Mouse (Mus musculus) skeletal muscle tissue, adult 2 months (tissue): Measurements from ENCODE around the gene Pou3f1.

Experiments
- DNase-seq: peaks from one replicate; pipeline ENCODE4 v3.0.0-alpha.2; 2012; ENCODE audit warnings: low read depth, low spot score

The Pou3f1 gene

DNA sequence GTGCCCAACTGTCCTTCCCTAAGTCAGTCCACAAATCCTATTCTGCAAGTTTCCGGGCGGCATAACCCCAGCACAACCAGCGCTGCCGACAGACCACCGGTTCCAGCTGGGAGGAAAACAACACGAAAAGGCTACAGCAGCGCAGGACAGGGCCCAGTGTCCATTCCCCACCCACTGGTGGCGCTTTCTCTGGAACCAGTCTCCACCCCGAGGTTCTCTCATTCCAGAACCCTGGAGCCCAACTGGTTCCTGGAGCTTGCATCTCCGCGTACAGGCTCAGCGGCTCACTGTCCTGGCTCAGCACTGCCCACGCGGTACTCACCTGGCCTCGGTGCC is at the start of gene Pou3f1:
Pou3f1 (plus strand) TSS at position 290 of the 336 bp plus-strand sequence.
- DNase-seq, result no peak

DNA sequence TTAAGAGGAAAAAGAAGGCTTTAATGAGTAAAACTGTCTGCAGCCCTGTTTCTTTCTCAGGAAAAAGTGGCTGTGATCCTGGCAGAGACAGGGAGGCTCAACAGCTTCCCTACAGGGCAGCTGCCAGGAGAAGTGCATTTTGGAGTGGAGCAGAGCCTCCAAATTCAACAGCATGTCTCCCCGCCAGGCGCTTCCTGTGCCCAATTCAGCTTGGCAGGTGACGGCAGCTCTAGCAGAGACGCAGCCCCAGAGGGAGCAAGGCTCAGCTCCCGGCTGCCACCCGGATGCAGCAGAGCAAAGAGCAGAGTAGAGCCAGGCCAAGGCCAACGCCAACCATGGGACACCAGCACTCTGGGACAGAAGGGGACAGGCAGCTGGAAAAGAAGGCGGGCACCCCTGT is 49.4 kb upstream of the Pou3f1 start:
- DNase-seq, result peak; percentile 7

DNA sequence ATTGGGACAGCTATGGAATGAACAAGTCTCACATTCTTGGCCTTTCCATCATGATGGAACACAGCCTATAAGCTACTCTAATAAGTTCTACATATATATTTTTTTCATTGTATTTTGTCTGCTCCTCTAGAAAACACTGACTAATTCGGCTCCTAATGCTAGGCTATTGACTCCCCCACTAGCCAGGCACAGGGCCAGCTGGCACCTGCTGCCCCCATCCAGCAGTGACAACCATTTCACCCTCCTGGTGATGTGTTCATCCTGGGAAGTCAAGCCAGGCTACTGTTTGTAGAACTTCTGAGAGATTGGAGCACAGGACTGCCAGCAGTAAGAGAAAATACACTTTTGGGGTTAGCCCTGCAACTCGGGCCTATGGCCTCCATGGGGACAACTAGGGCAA is 46.5 kb upstream of the Pou3f1 start:
- DNase-seq, result no peak

DNA sequence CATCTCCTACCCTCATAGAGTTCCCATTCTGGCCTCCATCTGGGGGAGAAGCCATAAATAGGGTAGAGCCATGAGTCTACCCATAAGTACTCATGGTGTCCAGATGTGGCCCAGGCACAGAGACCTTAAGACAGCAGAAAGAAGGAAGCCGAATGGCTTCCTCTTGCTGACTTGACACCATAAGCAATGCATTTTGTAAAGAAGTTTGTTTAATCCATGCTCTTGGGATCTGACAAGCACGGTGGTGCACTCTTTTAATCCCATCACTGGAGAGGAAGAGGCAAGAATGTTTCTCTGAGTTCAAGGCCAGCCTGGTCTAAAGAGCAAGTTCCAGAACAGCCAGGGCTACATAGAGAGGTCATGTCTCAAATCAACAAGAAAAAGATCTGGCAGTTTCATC is 45.9 kb upstream of the Pou3f1 start, which contains the start of gene 3100002H09Rik:
3100002H09Rik (minus strand) TSS at position 101 of the 400 bp plus-strand sequence.
- DNase-seq, result no peak

DNA sequence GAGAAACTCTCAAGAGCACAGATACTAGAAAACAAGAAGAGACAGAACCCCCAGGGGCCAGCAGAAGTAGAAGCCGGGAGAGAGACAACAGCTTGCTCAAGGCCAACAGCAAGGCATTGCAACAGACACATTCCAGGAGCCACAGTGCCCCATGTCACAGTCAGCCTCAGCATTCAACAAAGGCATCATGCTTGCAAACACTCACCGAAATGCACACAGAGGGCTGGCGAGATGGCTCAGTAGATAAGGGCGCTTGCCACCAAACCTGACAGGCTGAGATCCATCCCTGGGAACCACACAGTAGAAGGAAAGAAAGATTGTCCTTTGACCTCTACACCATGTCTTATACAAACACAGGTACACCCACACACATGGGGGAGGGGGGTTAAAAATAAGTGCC is 44.8 kb upstream of the Pou3f1 start:
- DNase-seq, result no peak

DNA sequence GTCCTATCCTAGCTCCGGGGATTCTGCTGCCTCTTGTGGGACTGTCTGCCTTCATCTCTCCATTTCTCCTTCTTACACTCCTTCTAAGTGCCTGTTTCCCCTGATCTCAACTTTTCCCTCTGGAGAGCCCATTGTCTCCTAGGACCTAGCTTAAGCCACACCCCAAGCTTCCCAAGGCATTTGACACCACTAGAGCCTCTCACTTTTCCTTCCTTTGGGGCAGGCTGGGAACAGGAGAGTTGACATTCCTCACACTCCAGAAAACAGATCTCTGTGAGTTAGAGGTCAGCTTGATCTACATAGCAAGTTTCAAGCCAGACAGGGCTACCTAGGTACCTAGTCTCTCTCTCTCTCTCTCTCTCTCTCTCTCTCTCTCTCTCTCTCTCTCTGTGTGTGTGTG is 42.4 kb upstream of the Pou3f1 start:
- no peak for DNase-seq

DNA sequence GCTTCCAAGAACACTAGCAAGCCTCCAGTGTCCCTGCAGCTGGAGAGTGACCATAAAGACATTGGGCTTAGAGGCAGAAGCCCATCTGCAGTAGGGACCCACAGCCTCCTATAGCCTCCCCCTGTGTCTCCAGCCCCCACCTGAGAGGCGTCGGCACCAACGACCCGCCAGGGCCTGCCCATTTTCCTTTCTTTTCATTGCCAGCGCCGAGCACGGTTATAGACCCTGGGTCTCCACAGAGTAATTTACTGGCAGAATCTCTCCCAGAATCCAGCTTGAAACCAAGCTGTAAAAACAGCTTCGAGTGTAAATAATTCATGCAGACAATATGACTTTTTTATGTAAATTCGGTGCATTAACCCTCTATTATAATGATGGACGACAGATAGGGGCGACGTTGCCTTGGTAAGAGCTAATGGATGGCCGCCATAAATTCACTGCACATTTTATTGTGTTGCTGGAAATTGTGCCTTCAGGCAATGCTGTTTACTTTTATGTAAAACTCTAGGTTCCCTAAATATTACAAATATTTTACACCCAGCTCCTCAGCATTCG is 41.1 kb upstream of the Pou3f1 start:
- no peak for DNase-seq

DNA sequence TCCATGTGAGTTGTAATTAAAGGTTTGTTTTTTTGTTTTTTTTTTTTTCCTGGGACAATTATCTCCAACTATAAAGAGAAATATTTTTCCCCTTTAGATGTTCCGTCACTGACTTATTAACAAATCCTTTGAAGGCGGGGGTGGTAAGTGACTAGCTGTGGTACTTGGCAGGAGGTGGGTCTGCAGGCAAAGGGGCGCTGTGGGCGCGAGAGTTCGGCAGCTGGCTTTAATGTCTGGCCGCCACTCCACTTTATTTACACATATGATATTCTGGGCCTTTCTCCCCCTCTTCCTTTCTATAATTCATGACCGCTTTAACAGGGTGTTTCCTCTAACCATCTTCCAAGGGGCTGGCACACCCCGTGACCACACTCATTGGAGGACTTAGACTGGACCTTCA is 40.6 kb upstream of the Pou3f1 start:
- DNase-seq, result no peak

DNA sequence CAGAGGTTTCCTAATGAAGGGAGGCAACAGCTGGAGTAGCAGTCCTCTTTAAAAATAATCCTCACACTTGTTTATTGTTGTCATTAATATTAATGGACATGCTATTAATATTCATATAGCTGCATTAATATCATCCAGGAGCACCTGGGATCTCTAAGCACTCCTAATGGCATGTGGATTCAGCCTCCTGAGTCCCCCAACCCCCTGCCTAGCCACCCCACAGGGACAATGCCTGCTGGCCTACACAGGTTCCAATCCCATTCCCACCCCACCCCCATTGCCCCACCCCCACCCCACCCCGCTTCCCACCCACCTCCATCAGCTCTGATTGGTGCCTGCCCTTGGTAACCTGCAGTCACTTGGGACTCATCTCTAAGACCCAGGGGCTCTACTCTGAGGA is 40.0 kb upstream of the Pou3f1 start:
- DNase-seq, result no peak

DNA sequence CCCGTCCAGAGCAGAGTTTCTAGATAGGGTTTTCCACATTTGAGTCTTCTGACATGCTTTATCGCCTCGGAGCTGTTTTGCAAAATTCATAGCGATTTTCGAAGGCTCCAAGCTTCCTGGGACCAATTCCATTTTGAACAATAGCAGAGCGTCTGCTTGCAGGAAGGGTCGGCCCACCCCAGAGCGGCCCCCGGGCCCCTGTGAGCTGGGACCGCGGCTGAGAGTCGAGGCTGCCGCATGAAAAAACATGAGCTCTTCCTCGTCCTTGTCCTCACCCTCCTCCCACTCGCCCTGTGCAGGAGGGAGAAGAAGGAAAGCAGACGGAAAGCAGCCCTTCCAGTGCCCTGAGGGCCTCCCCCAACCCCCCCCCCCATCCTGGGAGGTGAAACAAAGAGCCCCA is 38.0 kb upstream of the Pou3f1 start:
- DNase-seq, result no peak

DNA sequence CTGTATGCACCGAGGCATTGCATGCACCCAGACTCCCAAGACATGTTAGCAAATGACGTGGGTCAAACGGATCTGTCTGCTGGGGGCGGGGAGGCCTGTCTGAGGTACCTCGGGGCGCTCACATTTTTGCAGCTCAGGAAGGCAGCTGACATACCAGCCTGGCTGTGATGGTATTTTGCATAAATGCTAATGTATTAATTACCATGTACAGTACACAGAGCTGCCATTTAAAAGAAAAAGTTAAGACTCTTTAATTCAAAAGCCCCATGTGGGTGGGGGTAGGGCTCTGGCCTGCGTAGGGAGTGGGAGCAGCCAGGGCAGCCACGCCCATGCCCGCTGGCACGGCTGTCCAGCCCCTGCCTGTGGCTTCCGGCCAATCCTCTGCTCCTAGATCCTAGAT is 35.2 kb upstream of the Pou3f1 start:
- DNase-seq, result no peak

DNA sequence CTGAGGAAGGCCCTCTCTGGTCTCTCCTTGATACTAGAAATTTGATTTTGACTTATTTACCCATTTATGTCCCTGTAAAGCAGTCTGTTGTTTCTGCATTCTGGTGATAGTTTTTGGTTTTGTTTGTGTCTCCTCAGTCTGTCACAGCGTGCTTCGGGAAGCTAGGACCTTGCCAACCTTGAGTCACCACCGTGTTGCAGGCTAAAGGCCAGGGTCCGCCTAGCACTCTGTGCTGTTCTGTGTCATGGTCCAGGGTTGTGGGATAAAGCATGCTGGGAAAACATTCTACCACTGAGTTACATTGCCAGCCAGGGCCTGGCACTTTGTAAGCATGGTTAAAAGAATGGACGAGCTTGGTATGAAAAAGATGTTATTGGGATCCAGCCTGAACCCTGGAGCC is 34.0 kb upstream of the Pou3f1 start:
- DNase-seq, result no peak

DNA sequence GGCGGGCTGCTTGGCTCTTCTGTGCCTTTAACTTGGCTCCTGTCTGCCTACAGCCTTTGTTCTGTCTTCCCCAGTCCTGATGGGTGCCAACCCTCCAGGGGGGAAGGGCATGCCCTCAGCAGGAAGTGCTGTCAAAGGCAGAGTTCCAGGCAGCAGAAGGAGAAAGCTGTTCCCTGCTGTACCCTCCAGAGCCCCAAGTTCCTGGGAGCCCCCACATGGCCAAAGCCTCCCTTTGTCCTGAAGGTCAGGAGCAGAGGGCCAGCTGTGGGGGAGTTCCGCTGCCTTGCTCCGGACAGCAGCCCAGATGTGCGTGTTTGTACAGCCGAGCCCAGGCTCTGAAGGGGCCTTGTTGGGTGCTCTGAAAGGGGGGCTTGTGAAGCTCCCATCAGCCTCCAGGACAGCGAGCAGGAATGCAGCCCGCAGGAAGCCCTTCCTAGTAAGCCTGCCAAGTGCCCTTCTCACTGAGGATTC is 32.5 kb upstream of the Pou3f1 start:
- no peak for DNase-seq

DNA sequence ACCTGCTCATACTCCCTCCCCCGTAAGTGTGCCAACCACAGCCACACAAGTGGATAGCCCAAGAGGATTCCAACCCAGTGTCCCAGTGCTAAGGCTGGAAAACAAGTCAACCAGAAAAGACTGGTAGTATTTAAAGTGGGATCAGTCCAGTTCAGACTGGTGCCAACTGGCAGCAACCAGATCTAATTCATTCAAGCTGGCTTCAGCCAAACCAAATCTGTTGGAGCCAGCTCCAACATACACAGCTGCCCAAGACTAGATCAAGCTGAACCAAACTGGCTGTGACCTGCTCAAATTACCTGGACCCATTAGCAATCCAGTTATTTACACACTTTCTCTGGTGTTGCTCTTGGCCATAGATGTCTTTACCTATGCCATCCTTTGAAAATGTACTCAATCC is 29.8 kb upstream of the Pou3f1 start:
- DNase-seq, result no peak

DNA sequence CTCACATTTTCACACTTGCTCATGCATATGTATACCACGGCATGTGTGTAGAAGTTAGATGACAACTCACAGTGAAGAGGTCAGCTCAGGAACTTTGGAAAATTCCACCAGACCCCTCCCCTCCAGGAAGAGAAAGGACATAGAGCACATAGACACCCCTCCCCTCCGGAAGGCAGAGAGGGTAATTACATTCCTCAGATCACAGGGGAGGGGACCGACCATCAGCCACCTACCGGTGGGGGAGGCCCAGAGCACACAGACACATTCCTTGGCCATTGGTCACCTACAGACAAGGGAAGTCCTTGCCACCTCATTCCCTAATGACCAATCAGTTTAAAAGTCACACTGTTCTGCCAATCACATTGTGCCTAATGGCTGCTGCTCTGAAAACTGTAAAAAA is 25.2 kb upstream of the Pou3f1 start:
- no peak for DNase-seq

DNA sequence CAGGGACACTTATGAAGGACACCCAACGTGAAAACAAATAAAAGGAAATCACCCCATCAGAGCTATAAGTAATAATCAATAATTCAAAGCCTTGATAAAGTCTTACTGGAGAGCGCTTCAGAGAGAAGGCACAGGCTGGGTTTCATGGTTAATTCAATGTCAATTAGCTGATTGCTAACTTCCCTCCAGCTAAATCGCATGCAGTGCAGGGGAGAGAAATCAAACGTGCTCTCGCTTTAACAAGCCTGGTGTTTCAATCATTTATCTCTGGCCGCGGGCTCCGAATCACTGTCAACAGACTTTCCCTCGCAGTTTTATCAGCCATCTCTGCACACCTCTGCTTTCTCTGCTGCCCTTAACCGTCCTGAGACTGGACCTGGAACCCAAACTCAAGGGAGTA is 23.8 kb upstream of the Pou3f1 start:
- DNase-seq, result no peak

DNA sequence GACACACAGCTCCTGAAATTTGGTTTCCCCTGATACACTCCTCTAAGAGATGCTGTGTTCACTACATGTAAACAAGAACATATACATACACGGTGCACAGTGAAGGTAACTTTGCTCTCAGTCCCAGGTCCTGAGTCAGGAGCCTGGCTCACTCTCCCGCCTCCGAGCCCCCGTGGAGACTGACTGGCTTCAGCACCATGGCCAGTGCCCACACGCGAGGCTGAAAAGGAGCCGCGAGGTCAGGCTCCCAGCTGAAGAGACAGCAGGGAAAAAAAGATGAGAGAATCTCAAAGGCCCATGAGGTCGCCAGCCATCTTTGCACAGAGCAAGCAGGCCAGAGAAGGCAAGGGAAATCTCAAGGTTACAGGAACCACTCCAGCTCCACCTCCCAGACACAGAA is 23.3 kb upstream of the Pou3f1 start:
- DNase-seq, result no peak

DNA sequence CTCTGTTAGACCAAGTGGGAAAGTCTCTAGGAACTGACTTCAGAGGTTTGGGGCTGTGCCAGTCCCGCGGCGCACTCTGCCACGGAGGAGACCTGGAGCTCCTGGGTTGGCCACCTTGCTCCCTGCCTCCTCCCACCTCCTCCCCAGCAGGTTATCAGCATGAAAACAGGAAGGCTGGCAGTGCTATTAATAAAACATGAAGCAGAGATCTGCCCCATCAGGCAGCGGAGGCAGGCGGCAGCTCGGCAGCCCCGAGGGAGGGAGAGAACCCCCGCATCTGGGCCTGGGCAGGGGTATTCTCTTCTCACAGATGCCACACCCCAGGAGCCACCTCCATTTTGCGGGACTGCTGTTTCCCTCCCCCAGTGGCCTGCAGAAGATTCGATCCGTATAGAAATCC is 16.9 kb upstream of the Pou3f1 start:
- DNase-seq, result no peak

DNA sequence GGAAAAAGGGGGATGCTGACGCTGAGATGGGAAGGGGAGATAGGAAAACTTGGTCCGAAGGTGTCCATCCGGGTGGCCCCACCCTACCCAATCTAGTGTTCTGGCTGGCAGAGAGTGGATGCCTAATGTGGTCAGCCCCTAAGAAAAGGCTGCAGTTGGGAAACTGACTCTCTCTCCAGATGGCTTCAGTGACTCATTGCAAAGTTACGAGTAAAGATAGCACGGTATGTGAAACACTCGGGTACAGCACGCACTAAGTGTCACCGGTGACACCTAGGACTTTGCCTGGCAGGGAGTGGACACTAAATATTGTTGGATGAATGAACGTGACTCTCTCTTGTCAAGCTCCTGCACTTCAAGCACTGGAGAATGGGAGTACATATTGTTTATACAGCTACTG is 12.7 kb upstream of the Pou3f1 start:
- no peak for DNase-seq

DNA sequence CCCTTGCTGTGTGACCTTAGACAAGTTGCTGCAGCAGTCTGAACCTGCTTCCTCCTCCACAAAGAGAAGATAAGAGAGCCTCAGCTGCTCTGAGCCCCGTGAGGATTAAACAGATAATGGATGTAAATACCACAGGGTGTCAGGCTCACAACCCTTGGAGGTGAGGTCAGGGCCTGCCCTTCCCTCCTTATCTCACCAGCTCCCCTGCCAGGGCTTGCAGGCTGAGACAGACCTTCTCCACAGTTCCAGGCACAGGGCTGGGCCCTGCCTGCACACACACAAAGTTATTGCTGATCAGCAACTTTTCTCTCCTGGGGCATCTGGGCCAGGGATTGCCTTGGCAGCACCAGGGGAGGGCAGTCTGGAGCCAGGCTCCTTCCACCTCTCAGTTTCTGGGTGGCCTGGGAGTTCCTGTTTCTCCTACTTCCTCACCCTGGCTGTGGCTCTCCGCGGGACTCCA is 11.6 kb upstream of the Pou3f1 start:
- no peak for DNase-seq

DNA sequence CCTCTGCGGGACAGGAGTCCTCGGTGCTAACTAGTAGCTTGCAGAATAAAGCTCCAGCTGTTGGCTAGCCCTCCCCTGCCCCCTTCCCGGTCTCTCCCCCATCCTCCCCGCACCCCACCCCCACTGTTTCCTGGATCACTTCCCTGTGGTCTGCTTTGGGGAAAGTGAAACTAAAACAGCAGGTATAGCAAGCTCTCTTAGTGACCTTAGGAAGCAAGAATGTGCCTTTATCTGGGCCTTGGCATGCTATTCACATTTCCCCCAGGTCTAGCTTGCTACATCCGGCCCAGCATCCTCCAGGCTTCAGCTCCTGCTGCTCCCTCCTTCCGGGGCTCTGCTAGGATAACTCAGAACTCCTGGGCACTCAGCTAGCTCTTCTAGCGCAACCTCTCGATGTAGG is 10.0 kb upstream of the Pou3f1 start:
- DNase-seq, result no peak

DNA sequence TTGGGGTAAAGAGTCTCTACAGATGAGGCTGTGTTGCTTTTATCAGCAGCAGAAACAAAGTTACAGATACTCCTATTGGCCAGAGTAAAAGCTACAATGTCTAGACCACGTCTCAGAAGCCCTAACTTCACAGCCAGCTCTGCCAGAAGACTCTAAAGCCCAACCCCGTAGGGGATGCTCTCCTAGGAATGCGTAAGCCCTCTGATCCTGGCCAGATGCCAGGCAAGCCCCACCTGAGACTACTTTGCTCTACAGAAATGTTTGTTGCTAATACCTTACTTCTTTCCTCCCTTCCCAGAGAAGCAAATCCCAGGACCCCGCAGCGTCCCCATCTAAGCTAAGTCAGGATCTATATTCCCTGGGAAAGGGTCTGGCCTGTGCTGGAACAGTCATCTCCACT is 8.7 kb upstream of the Pou3f1 start:
- no peak for DNase-seq

DNA sequence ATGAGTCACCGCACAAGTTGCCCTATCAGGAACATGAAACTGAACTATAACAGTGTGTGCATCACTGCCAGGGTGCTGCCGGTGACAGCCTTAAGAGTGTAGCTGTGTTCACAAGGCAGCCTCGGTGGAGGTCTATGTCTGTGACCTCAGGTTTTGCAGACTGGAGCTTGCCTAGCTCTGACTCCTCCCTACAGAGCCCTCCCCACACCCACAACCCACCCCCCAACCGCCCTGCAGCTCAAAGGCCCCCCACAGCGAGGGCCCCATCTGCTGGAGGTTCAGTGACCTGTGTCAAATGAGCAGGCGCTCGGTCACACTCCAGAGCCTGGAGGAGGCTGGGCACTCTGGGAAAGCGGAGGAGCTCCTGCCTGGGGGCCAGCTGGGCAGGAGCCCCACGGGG is 3.7 kb upstream of the Pou3f1 start:
- no peak for DNase-seq
